Mouse (Mus musculus) splenic B cell, adult 2 months (primary cell): ENCODE results near the gene Selenbp1.

Experiments used
- DNase-seq: peaks from one replicate; pipeline ENCODE4 v3.0.0-alpha.2; 2011; ENCODE audit warnings: low read depth, low spot score
- H3K27me3 ChIP-seq: 2 replicates; pipeline ENCODE4 v1.6.1; 2012; ENCODE audit warnings: mild to moderate bottlenecking, low read length, moderate library complexity, mixed read lengths; ENCODE audit not compliant: control insufficient read depth, poor library complexity, insufficient read depth, severe bottlenecking
- H3K36me3 ChIP-seq: 2 replicates; pipeline ENCODE4 v1.6.1; 2012; ENCODE audit warnings: mild to moderate bottlenecking, low read length, moderate library complexity, mixed read lengths; ENCODE audit not compliant: control insufficient read depth, poor library complexity, insufficient read depth, severe bottlenecking

Gene Selenbp1

DNA sequence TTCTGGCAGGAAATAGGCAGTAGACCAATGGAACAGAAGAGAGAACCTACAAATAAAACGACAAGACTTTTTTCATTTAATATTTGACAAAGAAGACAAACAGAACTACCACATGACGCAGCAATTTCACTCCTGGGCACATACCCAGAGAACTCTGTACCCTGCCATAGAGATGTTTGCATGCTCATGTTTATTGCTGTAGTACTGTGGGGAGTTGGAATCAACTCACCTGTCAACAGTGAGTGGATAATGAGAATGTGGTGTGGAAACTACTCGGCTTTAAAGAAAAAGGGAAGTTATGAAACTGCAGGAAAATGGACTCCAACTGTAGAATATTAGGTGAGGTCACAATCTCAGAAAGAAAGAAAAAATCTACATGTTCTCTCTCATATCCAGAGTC lies 16.8 kb downstream of the Selenbp1 start:
- H3K36me3 ChIP-seq, result no peaks in the 10 kb centered on the region
- no peaks in the 10 kb centered on the region for H3K27me3 ChIP-seq
- no peak for DNase-seq

DNA sequence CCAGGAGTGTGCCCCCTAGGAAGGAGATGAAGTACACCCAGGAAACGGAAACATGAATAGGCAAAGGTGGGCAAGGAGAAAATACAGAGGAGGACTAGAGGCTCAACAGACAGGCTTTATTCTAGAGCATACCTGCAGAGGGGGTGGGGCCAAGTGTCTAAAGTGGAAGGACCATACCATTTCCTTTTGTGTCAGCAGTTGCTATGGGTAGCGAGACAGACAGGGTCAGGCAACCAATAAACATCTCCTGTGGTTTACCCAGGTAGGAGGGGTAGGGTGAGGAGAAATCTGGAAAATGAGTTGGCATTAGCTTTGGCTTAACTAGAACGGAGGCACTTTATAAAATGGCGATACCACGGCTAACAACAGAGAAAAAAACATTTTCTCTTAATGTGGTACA lies 19.9 kb downstream of the Selenbp1 start:
- peak; percentile 82 for DNase-seq

DNA sequence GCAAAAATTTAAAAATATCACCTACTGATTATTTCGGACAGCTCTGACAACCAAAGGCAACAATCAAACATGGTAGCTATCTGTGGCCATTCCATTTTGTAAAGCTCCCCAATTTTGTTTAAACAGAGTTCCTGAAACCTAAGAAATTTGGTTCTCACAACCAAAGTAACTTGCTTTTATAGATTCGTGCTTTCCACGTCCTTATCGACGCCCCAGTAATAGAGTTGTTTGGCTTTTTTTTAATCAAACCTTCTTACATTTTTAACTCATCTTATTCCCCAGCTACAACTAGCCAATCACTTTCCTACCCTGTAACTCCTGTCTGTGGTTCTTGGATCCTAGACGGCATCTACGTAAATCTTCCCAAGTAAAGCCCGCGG lies 20.5 kb downstream of the Selenbp1 start:
- Histone ChIP-seq H3K36me3 (peaks cover 10% of the 10 kb centered on the region), H3K27me3 (no peaks in the 10 kb centered on the region)
- no peak for DNase-seq

More for the DNA sequence above, 19.9 kb downstream of the Selenbp1 start:
- Histone ChIP-seq H3K36me3 (peaks cover 8% of the 10 kb centered on the region), H3K27me3 (no peaks in the 10 kb centered on the region)

DNA sequence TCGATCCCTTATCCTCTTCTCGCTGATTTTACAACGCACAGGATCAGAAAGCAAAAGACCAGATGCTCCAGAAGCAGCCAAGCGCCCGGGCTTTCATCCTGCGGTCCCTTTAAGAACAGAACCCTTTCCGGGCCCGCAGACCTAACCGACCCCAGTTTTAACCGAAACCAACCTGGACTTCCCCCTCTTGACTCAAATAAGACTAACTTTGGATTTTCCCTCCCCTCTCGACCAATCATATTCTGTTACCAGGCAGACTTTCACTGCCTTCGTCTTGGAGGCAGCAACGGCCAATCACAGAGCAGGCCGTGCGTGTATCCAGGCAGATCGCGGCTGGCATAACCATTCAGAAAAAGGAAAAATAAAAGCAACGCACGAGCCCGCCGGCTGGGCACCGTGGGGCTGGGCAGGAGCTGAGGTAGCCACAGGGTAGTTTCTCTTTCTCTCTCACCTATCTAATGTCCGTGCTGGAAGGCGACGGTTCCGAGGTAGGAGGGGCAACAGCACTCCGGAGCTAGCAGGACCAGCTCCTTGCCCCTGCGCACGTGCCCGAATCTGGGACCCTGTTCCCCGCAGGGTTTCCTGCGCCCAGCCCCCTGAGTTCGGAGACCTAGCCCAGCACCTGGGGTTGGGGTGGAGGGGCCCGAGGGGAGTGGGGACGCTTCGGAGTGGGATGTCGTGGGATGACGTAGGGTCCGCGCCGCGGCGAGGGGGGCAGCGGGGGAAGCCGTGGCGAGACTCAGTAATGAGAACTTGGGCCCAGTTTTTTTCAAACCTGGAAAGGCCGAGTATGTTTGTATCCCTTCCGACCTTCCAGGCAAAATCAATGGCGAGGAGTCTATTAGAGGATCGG lies 21.1 kb downstream of the Selenbp1 start, which contains the start of gene Rfx5:
TSS of gene Rfx5 (plus strand) at position 312 of the 853 bp plus-strand sequence.
- Histone ChIP-seq H3K36me3 (peaks cover 15% of the 10 kb centered on the region), H3K27me3 (no peaks in the 10 kb centered on the region)
- DNase-seq, result peak; percentile 99

DNA sequence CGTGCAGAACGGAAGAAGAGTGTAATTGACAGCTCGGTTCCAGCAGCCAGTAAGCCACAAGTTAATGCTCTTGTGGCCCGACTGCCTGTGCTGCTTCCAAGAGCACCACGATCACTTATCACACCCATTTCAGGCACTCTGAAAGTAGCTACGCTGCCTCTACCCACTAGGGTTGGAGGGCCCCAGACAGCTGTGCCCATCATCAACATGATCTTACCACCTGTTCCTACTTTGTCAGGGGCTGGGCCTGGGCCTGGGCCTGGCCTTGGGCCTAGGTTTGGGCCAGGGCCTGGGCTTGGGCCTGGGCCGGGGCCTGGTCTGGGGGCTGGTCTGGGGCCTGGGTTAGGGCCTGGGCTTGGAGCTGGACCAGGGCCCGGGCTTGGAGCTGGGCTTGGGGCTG lies 25.4 kb downstream of the Selenbp1 start:
- H3K36me3 ChIP-seq, result peaks cover 22% of the 10 kb centered on the region
- no peak for DNase-seq
- H3K27me3 ChIP-seq, result no peaks in the 10 kb centered on the region

DNA sequence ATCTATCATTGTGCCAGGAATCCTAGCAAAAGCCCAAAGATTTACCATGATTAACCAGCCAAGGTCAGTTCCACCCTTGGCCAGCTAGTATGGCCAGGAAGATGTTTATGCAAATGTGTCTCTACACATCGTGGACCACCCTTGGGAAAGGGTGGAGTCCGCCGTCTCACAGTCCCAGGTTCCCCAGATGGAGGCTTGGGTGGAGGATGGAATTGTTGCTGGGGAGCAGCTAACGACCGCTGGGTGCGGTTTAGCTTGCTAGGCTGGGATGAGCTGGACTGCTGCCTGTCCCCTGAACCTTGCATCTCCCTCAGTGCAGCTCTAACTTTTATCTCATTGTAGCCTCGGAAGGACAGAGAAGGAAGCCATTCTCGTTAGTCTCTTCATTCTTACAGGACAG lies 27.0 kb downstream of the Selenbp1 start:
- DNase-seq, result no peak

DNA sequence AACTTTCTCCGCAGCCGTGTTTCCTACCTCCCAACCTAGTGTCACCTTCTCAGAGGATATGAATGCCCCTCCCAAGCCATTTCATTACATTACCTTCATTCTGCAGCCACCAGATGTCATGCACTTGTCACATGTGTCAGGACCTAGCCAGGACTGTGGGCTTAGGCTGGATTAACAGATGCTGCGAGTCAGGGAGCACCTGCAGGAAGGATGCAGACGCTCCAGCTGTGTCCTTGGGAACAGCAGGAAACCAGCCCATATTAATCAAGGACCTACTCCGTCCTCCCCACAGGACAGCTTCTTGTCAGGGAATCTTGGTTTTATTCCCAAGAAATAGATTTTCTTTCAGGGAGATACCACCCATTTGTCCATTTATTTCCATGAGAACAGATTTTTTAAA lies 27.5 kb downstream of the Selenbp1 start:
- Histone ChIP-seq H3K27me3 (no peaks in the 10 kb centered on the region), H3K36me3 (peaks cover 22% of the 10 kb centered on the region)
- DNase-seq, result no peak

More for the DNA sequence above, 27.0 kb downstream of the Selenbp1 start:
- Histone ChIP-seq H3K36me3 (peaks cover 22% of the 10 kb centered on the region), H3K27me3 (no peaks in the 10 kb centered on the region)

DNA sequence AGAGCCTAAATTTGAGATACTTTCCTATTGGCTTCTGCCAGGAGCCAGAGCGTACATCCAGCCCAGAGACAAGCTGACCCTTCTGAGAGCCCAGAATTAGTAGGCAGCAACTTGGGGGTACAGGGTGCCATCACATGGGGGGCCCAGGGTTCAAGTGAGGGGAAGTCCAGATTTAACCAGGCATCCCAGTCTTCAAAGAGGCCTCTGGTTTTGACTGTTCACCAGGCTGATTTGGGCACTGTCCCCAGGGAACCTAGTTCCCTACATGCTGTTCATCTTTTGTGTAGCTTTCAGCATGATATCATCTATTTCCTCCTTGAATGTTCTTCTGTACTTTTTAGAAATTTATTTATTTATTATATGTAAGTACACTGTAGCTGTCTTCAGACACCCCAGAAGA lies 32.1 kb downstream of the Selenbp1 start:
- no peaks in the 10 kb centered on the region for H3K27me3 ChIP-seq
- peaks cover 2% of the 10 kb centered on the region; the same call in 1 of the 2 replicates for H3K36me3 ChIP-seq
- DNase-seq, result peak; percentile 61

DNA sequence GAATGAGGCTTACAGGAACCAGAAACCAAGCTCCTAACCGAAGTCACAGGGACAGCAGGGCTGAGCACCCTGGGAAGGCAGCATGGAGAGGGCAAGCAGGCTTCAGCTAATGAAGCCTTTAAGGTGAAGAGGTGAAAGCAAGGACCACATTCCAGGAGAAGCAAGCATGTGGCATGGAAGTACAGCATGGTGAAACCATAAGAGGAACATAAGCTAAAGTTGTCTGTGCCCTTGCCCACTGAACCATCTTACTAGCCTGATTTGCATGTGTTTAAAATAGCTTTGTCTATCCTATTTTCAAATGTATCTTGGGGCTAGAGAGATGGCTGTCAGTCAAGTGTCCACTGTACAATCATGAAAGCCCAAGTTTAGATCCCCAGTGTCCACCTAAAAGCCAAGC lies 33.0 kb downstream of the Selenbp1 start:
- Histone ChIP-seq H3K27me3 (no peaks in the 10 kb centered on the region), H3K36me3 (no peaks in the 10 kb centered on the region; the same call in 1 of the 2 replicates)
- peak; percentile 62 for DNase-seq

DNA sequence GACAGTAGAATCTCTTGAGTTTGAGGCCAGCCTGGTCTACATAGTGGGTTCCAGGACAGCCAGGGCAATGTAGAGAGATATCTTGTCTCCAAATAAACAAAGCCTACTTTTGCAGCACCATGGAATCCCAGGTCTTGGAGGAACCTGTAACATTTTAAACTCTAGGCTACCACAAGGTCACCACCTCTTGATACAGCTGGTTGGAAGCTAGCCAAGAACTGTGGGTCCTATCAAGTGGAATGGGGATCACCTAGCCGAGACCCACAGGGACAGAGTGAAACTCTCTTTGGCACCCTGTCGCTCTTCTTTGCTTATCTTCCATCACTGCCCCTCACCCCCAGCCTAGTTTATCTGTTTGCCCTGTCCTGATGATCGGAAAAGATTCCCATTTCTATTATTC lies 39.7 kb downstream of the Selenbp1 start:
- H3K27me3 ChIP-seq, result no peaks in the 10 kb centered on the region
- DNase-seq, result no peak
- no peaks in the 10 kb centered on the region for H3K36me3 ChIP-seq

DNA sequence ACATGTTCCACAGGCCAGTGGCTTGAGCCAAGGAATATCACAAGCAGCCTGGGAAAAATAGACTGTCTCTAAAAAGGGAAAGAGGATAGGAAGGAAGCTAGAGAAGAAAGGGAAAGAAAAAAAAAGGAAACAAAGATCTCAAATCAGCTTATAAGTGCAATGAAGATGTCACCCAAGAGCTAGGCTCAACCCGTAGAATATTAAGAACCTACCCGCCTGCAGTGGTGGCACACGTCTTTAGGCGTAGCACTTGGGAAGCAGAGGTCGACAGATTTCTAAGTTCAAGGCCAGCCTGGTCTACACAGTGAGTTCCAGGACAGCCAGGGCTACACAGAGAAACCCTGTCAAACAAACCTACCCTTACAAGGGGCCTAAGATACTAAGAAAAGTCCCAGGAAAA lies 40.8 kb downstream of the Selenbp1 start:
- DNase-seq, result no peak
- Histone ChIP-seq H3K36me3 (no peaks in the 10 kb centered on the region), H3K27me3 (no peaks in the 10 kb centered on the region)

DNA sequence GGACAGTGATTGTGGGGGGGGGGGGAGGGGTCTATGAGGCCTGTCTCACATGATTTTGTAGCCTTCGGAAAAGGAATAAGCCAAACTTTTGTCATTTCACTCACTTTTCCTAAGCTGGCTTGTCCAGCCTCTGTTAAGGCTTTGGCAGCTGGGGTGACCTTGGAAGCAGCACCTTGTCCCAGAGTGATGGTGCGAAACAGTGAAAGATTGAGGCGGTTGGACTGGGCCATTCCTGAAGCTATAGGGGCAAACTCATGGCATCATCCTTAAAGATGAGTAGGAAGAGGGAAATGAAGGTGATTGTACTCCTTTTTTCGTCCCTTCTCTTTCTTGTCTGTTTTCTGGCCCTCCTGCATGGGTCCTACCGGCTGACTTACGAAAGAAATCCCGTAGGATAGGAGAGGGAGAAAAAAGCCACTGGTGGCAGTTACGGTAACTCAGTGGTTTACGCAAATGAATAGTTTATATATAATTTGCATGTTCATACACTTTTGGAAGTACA lies 41.2 kb downstream of the Selenbp1 start:
- Histone ChIP-seq H3K36me3 (no peaks in the 10 kb centered on the region), H3K27me3 (no peaks in the 10 kb centered on the region)
- DNase-seq, result no peak

DNA sequence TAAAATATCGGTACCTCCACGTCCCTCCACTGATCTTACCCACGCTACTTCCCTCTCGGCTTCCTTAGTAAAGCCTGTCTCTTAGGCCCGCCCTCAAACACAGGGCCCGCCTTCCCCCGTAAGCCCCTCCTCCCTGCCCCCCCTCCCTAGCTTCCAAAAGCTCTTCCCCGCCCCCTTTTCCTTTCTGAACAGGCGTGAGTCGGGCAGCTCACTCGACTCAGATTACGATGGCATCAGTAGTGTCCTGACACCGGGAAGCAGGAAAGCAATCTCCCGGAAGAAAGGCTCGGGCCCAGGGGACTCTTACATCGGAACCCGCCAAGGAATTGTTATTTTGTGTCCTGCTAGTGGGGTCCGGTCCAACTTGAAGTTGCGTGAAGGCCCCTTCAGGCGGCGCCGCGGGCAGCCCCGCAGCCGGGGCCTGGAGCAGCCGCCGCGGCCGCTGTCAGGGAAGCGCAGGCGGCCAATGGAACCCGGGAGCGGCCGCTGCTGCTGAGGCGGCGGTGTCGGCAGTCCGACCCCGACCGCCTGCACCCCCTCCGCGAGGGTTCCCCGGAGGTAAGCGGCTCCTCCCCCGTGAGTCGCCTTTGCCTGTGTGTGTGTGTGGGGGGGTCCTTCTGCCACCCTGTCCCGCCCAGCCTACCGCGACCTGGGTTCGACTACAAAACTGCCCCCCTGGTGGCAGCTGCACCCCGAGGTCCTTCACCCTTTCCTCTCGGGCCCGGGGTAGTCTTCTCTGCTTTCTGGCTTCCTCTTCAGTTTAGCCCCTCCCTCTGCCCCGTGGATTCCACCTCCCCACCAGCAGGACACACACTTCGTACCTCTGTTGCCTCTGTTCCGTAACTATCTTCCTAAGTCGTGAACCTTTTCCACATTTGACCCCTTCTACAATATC lies 41.9 kb downstream of the Selenbp1 start, which contains the start of gene Pi4kb:
TSS of gene Pi4kb (plus strand) at position 204 of the 895 bp plus-strand sequence.
- Histone ChIP-seq H3K36me3 (no peaks in the 10 kb centered on the region), H3K27me3 (no peaks in the 10 kb centered on the region)
- DNase-seq, result peak; percentile 95

DNA sequence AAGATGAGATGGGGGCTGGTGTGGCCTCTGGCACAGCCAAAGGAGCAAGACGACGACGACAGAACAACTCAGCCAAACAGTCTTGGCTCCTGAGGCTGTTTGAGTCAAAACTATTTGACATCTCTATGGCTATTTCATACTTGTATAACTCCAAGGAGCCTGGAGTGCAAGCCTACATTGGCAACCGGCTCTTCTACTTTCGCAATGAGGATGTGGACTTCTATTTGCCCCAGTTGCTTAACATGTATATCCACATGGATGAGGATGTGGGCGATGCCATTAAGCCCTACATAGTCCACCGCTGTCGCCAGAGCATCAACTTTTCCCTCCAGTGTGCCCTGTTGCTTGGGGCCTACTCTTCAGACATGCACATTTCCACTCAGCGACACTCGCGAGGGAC lies 51.5 kb downstream of the Selenbp1 start:
- DNase-seq, result no peak

DNA sequence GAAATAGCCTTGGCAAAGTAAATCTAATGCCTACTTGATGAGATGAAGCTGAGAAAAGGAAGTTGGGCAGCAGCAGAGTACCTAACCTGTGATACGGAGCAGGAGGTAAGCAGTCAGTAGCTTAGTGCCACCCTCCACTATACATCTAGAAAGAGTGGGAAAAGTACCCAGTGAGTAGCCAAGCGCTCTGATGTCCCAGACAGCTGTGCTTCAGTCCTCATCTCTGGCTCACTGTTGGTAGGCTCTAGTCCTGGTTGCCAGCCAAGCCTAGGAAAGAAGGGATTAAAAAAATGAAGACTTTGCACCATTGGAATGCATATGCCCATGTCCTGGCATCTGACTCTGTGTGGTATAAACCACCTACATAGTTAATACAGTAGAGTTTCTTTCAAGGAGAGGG lies 52.7 kb downstream of the Selenbp1 start:
- H3K27me3 ChIP-seq, result no peaks in the 10 kb centered on the region
- H3K36me3 ChIP-seq, result peaks cover 14% of the 10 kb centered on the region; the same call in 1 of the 2 replicates
- DNase-seq, result no peak

More for the DNA sequence above, 51.5 kb downstream of the Selenbp1 start:
- peaks cover 10% of the 10 kb centered on the region; the same call in 1 of the 2 replicates for H3K36me3 ChIP-seq
- H3K27me3 ChIP-seq, result no peaks in the 10 kb centered on the region
